Mouse (Mus musculus) cerebellum, adult 9-11 months (tissue): Measurements from ENCODE around the gene Tmem110.

Experiments
- DNase-seq: peaks from one replicate; pipeline ENCODE4 v3.0.0; 2022

Gene Tmem110

GRCm38 (mm10) chr14:30867042-30867441 lies 41.7 kb downstream of the Tmem110 start:
- DNase-seq = peak; percentile 65

DNA sequence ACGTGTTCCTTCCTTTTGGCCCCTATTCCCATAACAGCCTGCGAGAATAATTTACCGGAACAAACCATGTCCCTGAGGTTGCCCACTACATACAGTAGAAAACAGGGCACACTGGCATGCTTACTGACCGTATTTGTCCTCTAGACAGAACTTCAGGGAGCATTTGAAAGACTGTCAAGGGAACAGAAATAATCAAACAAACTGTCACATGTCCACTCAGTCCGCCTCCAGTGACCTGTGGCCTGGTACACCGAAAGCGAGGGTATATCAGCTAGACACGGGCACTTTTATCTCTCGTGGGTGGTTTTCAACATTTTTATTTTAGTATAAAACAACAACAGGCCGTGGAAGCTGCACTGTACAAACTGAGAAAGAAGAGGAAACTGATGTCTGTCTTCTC lies 43.4 kb downstream of the Tmem110 start:
- DNase-seq = no peak

DNA sequence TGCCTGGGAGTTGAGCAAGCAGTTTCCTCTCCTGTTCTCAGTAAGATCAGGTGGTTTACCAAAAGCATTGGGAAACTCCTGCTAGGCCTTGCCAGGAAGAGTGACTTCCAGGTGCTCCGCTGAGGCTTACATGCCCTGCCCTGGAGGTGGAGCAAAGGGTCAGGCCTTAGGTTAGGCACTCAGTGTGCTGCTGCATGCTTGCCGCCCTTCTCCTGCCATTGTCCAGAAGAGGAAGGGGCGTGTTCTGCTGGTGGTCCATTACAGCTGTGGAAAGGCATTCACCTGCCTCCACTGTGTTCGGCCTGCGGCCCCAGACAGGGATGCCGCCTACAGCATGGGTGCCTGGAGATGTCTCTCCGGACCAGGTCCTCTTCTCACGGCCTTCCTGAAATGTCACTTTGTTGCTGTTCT lies 44.0 kb downstream of the Tmem110 start:
- DNase-seq = no peak

DNA sequence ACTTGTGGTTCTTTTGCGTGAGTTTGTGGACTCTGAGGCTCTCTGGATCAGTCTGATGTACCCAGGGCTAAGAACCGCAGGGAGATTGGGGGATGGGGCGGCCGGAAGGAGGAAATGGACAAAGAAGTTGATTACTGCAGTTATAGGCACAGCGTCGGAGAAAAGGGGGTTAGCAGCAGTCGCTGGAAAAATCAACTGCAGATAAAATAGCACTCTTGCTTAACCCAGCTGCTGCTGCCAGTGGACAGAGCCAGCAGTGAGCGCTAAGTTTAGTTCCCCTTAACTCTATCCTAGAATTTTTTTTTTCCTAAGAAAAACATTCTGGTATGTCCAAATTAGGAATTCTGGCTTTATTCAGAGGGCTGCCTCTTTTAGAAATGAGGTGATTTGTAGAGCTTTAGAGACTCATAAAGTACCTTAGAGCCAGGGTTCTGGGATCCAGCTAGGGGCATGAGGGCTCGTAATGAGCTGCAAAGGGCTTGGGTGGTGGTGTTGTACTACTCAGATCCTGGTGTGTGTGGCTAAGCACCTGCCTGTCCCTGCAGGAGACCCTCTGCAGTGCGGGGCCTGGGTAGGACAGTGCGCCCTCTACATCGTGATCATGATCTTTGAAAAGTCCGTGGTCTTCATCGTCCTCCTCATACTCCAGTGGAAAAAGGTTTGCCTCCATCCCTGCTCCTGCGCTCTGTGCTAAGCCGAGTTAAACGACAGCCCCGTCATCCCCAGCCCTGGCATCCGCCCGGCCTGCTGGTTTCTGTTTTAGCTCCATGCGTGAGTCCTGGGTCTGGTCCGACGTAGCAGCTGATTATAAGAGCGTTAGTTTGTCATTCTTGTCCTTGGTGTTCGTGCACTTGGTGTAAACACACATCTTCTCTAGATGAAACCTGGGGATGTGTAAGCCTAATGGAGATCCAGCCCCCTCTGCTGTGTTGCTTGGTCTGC lies 45.1 kb downstream of the Tmem110 start:
- DNase-seq = no peak

DNA sequence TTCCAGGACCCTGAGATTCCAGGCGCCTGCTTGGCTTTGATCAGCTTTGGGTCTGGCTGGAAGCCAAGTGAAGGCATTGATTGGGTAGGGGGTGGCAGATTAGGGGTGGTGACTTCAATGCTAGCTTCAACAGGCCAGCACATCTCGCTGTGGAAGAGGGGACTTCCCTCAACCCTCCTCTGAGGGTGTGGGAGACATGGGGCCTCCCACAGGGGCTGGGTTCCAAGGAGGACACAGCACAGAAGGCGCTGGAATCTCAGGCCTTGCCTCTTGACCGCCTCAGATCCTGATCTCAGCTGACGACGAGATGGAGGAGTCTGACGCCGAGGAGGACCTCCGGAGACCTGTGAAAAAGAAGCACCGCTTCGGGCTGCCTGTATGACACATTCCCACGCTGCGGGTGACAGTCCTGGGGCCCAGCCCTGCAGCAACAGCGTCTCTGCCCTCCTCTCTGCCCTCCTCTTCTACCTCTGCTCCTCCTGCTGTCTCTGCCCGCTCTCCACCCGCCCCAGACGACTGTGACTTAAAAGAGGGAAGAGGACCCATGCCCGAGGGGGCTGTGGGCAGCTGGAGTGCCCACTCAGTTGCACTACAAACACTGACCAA lies 48.8 kb downstream of the Tmem110 start:
- no peak for DNase-seq

- DNase-seq = no peak
These were observed 49.9 kb downstream of the Tmem110 start for GRCm38 (mm10) chr14:30875130-30875865.

DNA sequence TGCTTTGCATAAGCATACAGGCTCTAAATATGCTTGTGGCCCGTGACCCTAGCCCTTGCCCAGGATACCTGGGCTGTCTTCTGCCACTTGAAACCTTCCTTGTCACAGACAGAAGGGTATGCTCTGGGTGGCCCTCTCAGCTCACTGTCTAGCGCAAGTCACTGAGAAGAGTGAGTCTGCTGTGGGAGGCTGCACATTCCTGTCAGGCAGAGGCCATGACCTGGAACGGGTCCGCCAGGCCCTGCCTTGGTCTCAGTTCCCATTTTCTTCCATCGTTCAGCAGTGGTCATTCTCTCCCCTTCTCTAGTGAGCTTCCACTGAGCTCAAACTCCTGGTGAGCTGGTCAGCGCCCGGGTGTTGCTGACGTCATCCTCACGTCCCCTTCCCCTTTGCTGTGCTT lies 50.6 kb downstream of the Tmem110 start:
- DNase-seq = no peak

GRCm38 (mm10) chr14:30876451-30876850 lies 51.1 kb downstream of the Tmem110 start:
- DNase-seq = no peak

GRCm38 (mm10) chr14:30877827-30878226 lies 52.4 kb downstream of the Tmem110 start:
- no peak for DNase-seq

- no peak for DNase-seq
These were observed 53.7 kb downstream of the Tmem110 start, which contains the start of gene Mustn1 for GRCm38 (mm10) chr14:30878958-30879571. Mustn1 (plus strand) TSS chr14:30879200.

- DNase-seq = no peak
These were observed 54.4 kb downstream of the Tmem110 start for GRCm38 (mm10) chr14:30879794-30880193.

DNA sequence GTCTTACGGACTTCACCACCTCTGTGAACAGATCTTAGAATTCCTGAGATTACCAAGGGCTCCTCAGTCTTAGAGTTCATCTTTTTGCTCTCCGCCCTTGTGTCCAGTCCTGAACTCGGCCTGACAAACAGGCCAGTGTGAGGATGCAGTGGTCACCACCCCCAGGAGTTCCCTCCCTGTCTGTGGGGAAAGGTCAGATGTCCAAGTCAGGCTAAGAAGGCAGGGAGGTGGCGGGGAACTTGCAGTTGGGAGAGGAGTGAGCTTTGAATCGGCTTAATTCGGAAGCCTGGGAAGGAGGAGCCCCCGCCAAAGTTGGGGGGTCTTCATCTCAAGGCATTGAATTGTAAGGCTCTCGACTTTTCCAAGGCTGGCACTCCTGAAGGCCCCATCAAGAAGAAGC lies 54.9 kb downstream of the Tmem110 start:
- DNase-seq = no peak

GRCm38 (mm10) chr14:30880811-30881717 lies 55.7 kb downstream of the Tmem110 start:
- peak; percentile 57 for DNase-seq

- peak; percentile 70 for DNase-seq
These were observed 56.3 kb downstream of the Tmem110 start for GRCm38 (mm10) chr14:30881718-30882108.

DNA sequence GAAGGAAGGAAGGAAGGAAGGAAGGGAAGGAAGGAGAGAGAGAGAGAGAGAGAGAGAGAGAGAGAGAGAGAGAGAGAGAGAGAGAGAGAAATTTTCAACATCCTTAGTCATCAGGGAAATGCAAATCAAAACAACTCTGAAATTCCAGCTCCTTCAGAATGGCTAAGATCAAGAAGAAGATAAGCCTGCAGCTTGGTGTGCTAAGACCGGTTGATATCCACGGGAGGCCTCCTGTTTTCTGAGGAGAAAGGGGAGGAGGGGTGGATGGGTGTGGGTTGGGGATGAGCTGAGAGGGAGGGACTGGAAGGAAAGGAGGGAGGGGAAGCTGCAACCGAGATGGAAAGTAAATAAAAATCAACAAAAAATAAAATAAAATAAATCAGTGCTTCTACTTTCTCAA lies 59.9 kb downstream of the Tmem110 start:
- no peak for DNase-seq

- no peak for DNase-seq
These were observed 60.8 kb downstream of the Tmem110 start, which contains the start of gene Itih4 for GRCm38 (mm10) chr14:30886204-30886603. Itih4 (plus strand) TSS chr14:30886476.

DNA sequence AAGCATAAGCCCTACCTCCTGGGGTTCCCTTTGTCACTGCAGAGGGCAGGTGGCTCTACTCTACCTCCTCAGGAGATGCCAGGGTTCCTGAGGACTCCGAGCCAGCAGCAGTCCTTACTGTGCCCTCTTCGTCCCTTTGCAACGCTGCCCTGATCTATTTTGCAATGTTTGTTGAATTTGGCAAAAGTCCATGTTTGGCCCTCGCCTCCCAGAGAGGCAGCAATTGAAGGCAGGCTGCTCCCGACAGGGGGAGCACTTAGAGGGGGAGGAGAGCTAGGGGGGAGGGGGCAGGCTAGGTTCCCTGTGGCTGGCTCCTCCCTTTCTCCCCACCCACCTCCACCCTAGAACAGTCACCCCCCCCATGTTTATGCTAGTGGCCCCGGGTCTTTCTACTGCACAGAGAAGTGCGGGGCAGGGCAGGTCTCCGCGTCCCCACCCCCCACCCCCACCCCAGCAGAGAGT lies 62.9 kb downstream of the Tmem110 start:
- peak; percentile 75 for DNase-seq

DNA sequence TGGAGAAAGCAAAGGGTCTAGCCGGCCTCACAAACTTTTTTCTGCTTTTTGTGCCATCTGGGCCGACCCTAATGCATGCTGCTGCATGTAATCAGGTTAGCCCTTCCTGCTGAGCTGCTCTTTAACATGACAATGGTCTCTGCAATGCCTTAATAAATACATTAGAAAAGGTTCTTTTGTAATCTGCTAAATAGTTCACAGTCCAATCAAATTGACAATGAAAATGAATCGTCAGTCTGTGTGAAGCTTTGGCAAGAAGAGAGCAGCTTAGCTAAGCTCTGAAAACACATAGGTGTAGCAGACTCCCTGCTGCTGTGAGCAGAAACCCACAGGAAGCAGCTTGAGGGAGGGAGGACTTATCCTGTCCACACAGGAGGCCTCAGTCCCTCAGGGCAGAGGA lies 74.6 kb downstream of the Tmem110 start:
- DNase-seq = no peak

DNA sequence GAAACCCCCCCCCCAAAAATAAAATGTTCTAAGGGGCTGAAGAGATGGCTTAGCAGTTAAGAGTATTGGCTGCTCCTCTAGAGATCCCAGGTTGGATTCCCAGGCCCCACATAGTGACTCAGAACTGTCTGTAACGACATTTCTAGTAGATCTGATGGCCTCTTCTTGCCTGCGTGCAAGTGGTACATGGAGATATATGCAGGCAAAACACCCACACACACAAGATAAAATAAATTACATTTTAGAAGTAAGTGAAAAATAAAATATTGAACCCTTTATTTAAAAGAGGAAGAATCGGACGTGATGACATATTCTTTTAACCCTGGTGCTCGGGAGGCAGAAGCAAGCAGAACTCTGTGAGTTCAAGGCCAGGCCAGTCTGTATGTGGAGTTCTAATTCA lies 77.2 kb downstream of the Tmem110 start:
- no peak for DNase-seq

- no peak for DNase-seq
These were observed 77.6 kb downstream of the Tmem110 start for GRCm38 (mm10) chr14:30903036-30903435.

- DNase-seq = no peak
These were observed 78.9 kb downstream of the Tmem110 start for GRCm38 (mm10) chr14:30904307-30904706.

GRCm38 (mm10) chr14:30906001-30906400 lies 80.6 kb downstream of the Tmem110 start:
- DNase-seq = no peak
